Mouse (Mus musculus) stomach, postnatal 0 days (tissue): ENCODE measurements around the gene Gm5134.

Experiments
- CTCF ChIP-seq: IDR thresholded peaks from 2 replicates; pipeline ENCODE4 v1.5.1; 2016; ENCODE audit warnings: antibody characterized with exemption, low read depth, mild to moderate bottlenecking, moderate library complexity
- EP300 ChIP-seq: optimal IDR thresholded peaks from 2 replicates; pipeline ENCODE3; 2016; ENCODE audit warnings: antibody characterized with exemption

GRCm38 (mm10) chr10:75993616-75994240 is 39.4 kb downstream of the Gm5134 start:
- TF ChIP-seq EP300, result no peak
- no peak for TF ChIP-seq CTCF
